Mouse (Mus musculus): Measurements from ENCODE around the gene Scp2d1. TPM values are rescaled to one million over a fixed set of nuclear protein-coding genes. Genes with fewer than 3 reads are reported as not detected.

Scp2d1 gene
- polyA plus RNA-seq, 1 experiment from 2014 or later, result not detected

GRCm38 (mm10) chr2:144807766-144808754, 15.4 kb upstream of the Scp2d1 start:
- Histone ChIP-seq H3K4me1 (no peaks in the 10 kb centered on the region), H3K4me3 (no peak overlapping the region), H3K36me3 (no peaks in the 10 kb centered on the region), H3K4me2 (no peak overlapping the region), H3K9me3 (no peaks in the 10 kb centered on the region), H3K27me3 (replicated peaks) (no peaks in the 10 kb centered on the region), H3K27ac (replicated peaks) (no peak overlapping the region), H3K9ac (no peak overlapping the region)
- WGBS, result 64% methylated on average over 15 of the region's 15 CpGs
- no peak for ATAC-seq (ENCODE audit: extremely low read depth, insufficient number of reproducible peaks, low FRiP score, low TSS enrichment)

- H3K4me3 ChIP-seq, result no peak overlapping the region
- no peaks in the 10 kb centered on the region for H3K27me3 ChIP-seq (replicated peaks)
- no peak for ATAC-seq (ENCODE audit: extremely low read depth, insufficient number of reproducible peaks, low FRiP score, low TSS enrichment)
- no peaks in the 10 kb centered on the region for H3K9me3 ChIP-seq
- no peak overlapping the region for H3K4me2 ChIP-seq
- H3K9ac ChIP-seq, result no peak overlapping the region
- WGBS, result 71% methylated on average over 8 of the region's 8 CpGs
- H3K27ac ChIP-seq (replicated peaks), result no peak overlapping the region
- H3K36me3 ChIP-seq, result no peaks in the 10 kb centered on the region
- H3K4me1 ChIP-seq, result no peaks in the 10 kb centered on the region
Measured at GRCm38 (mm10) chr2:144828457-144828985, 5.1 kb downstream of the Scp2d1 start.

GRCm38 (mm10) chr2:144836667-144837311, 13.3 kb downstream of the Scp2d1 start:
- Histone ChIP-seq H3K27me3 (replicated peaks) (no peaks in the 10 kb centered on the region), H3K9ac (no peak overlapping the region), H3K4me3 (no peak overlapping the region), H3K36me3 (no peaks in the 10 kb centered on the region), H3K4me2 (no peak overlapping the region), H3K4me1 (no peaks in the 10 kb centered on the region), H3K27ac (replicated peaks) (no peak overlapping the region), H3K9me3 (no peaks in the 10 kb centered on the region)
- WGBS, result 74% methylated on average over 5 of the region's 5 CpGs
- no peak for ATAC-seq (ENCODE audit: extremely low read depth, insufficient number of reproducible peaks, low FRiP score, low TSS enrichment)

GRCm38 (mm10) chr2:144837312-144837679, 13.8 kb downstream of the Scp2d1 start:
- H3K9ac ChIP-seq, result no peak overlapping the region
- no peak overlapping the region for H3K27ac ChIP-seq (replicated peaks)
- WGBS, result 75% methylated on average over 3 of the region's 3 CpGs
- no peaks in the 10 kb centered on the region for H3K36me3 ChIP-seq
- no peak overlapping the region for H3K4me3 ChIP-seq
- ATAC-seq (ENCODE audit: extremely low read depth, insufficient number of reproducible peaks, low FRiP score, low TSS enrichment), result no peak
- no peaks in the 10 kb centered on the region for H3K9me3 ChIP-seq
- no peaks in the 10 kb centered on the region for H3K4me1 ChIP-seq
- no peaks in the 10 kb centered on the region for H3K27me3 ChIP-seq (replicated peaks)
- H3K4me2 ChIP-seq, result no peak overlapping the region

GRCm38 (mm10) chr2:144868827-144869226, 45.4 kb downstream of the Scp2d1 start:
- Histone ChIP-seq H3K4me1 (no peaks in the 10 kb centered on the region), H3K27ac (replicated peaks) (no peak overlapping the region), H3K36me3 (no peaks in the 10 kb centered on the region), H3K27me3 (replicated peaks) (no peaks in the 10 kb centered on the region), H3K9ac (no peak overlapping the region), H3K9me3 (no peaks in the 10 kb centered on the region), H3K4me2 (no peak overlapping the region), H3K4me3 (no peak overlapping the region)
- 55% methylated on average over 2 of the region's 2 CpGs for WGBS
- no peak for ATAC-seq (ENCODE audit: extremely low read depth, insufficient number of reproducible peaks, low FRiP score, low TSS enrichment)

Other genes starting within 250 kb of the Scp2d1 start
- gene Smim26, start 229.6 kb upstream of the Scp2d1 start, polyA plus RNA-seq (2015; fragmentation: Nextera tagmentation; extraction: Ambion mirVana), result 47.6 and 53.2 TPM in 2 replicates
- gene Dtd1, start 223.8 kb upstream of the Scp2d1 start, polyA plus RNA-seq (2015; fragmentation: Nextera tagmentation; extraction: Ambion mirVana), result 27.9 and 30.2 TPM in 2 replicates